Mouse (Mus musculus) CH12.LX (cell line): ENCODE measurements around the gene Rbfox1. TPM values are rescaled to one million over a fixed set of nuclear protein-coding genes. Genes with fewer than 3 reads are reported as not detected.

Experiments
- DNase-seq: peaks from one replicate; pipeline ENCODE4 v3.0.0-alpha.2; 2013; ENCODE audit errors: extremely low read depth
- H3K27ac ChIP-seq: 2 replicates; pipeline ENCODE4 v1.5.1; 2012; ENCODE audit warnings: low read depth, mild to moderate bottlenecking, control low read depth, moderate library complexity; ENCODE audit not compliant: insufficient read depth
- H3K27me3 ChIP-seq: replicated peaks from 2 replicates; pipeline ENCODE3; 2012; ENCODE audit warnings: inconsistent platforms
- H3K36me3 ChIP-seq, 2 experiments: replicated peaks in 1 of 2; 2 replicates each; pipeline versions ENCODE3 to v1.6.1; 2012; ENCODE audit warnings: inconsistent platforms in 1 of 2, low read length in 1 of 2, mild to moderate bottlenecking in 1 of 2, mixed read lengths in 1 of 2, moderate library complexity in 1 of 2; ENCODE audit not compliant: control insufficient read depth in 1 of 2, insufficient read depth in 1 of 2
- H3K4me1 ChIP-seq, 2 experiments: 2 replicates each; pipeline ENCODE4 v1.6.1; 2012; ENCODE audit warnings: inconsistent platforms in 1 of 2, moderate library complexity in 1 of 2; ENCODE audit not compliant: insufficient read depth in 2 of 2, control insufficient read depth in 1 of 2
- H3K4me2 ChIP-seq: 2 replicates; pipeline ENCODE4 v1.6.1; 2012; ENCODE audit warnings: low read depth, mild to moderate bottlenecking, control low read depth; ENCODE audit not compliant: poor library complexity, insufficient read depth, severe bottlenecking
- H3K4me3 ChIP-seq, 3 experiments: fragments of 150-350 bp in 1 of 3; sonication (generic) in 1 of 3; replicated peaks in 1 of 3; 2 replicates each; pipeline versions ENCODE3 to v1.5.1; 2011 to 2012; ENCODE audit warnings: low read depth in 2 of 3, low read length in 2 of 3, mild to moderate bottlenecking in 2 of 3, moderate library complexity in 2 of 3, control low read depth in 1 of 3, improper control_type of control experiment in 1 of 3, inconsistent platforms in 1 of 3, mixed read lengths in 1 of 3; ENCODE audit not compliant: poor library complexity in 1 of 3
- H3K79me2 ChIP-seq: replicated peaks from 2 replicates; pipeline ENCODE4 v1.6.1; 2012; ENCODE audit warnings: mild to moderate bottlenecking, moderate library complexity; ENCODE audit not compliant: control insufficient read depth, poor library complexity, insufficient read depth, severe bottlenecking; ENCODE audit errors: extremely low read depth
- H3K9ac ChIP-seq: 2 replicates; pipeline ENCODE4 v1.6.1; 2012; ENCODE audit warnings: low read depth, mild to moderate bottlenecking, control low read depth, moderate library complexity; ENCODE audit not compliant: insufficient read depth
- H3K9me3 ChIP-seq: replicated peaks from 2 replicates; pipeline ENCODE3; 2012; ENCODE audit warnings: low read length, inconsistent platforms, mixed read lengths
- CTCF ChIP-seq, 2 experiments: IDR thresholded peaks in 1 of 2; conservative IDR thresholded peaks in 1 of 2; 2 replicates each; pipeline ENCODE4 v1.5.1; 2011 to 2012; ENCODE audit warnings: low read depth in 2 of 2, low read length in 2 of 2, improper control_type of control experiment in 1 of 2, inconsistent platforms in 1 of 2, mild to moderate bottlenecking in 1 of 2, moderate library complexity in 1 of 2
- GABPA ChIP-seq: IDR thresholded peaks from 2 replicates; pipeline ENCODE4 v1.6.1; 2012; ENCODE audit warnings: low read depth, low read length, improper control_type of control experiment, inconsistent platforms; ENCODE audit not compliant: insufficient replicate concordance
- HCFC1 ChIP-seq: IDR thresholded peaks from 2 replicates; pipeline ENCODE4 v1.6.1; 2012; ENCODE audit warnings: low read depth, mild to moderate bottlenecking, inconsistent platforms, low read length, improper control_type of control experiment
- IRF4 ChIP-seq: IDR thresholded peaks from 2 replicates; pipeline ENCODE4 v1.6.1; 2014; ENCODE audit warnings: low read depth, mild to moderate bottlenecking, inconsistent platforms, low read length, improper control_type of control experiment
- JUN ChIP-seq: IDR thresholded peaks from 2 replicates; pipeline ENCODE4 v1.6.1; 2011; ENCODE audit warnings: low read depth, mild to moderate bottlenecking, low read length, improper control_type of control experiment, moderate library complexity; ENCODE audit not compliant: insufficient read depth
- KAT2A ChIP-seq: IDR thresholded peaks from 2 replicates; pipeline ENCODE4 v1.6.1; 2012; ENCODE audit warnings: low read length, improper control_type of control experiment, inconsistent platforms; ENCODE audit not compliant: insufficient replicate concordance
- MAZ ChIP-seq: IDR thresholded peaks from 2 replicates; pipeline ENCODE4 v1.6.1; 2012; ENCODE audit warnings: low read depth, mild to moderate bottlenecking, inconsistent platforms, low read length, improper control_type of control experiment, moderate library complexity
- MYC ChIP-seq: IDR thresholded peaks from 2 replicates; pipeline ENCODE4 v1.6.1; 2011; ENCODE audit warnings: low read depth, mild to moderate bottlenecking, improper control_type of control experiment, low read length
- NELFE ChIP-seq: IDR thresholded peaks from 2 replicates; pipeline ENCODE4 v1.6.1; 2011; ENCODE audit warnings: low read depth, low read length, improper control_type of control experiment
- NRF1 ChIP-seq: IDR thresholded peaks from 2 replicates; pipeline ENCODE4 v1.6.1; 2014; ENCODE audit warnings: low read depth, mild to moderate bottlenecking, inconsistent platforms, low read length, improper control_type of control experiment, moderate library complexity
- PAX5 ChIP-seq: IDR thresholded peaks from 2 replicates; pipeline ENCODE4 v1.6.1; 2012; ENCODE audit warnings: low read length, inconsistent platforms, mixed read lengths
- RCOR1 ChIP-seq: conservative IDR thresholded peaks from 2 replicates; pipeline ENCODE4 v1.6.1; 2012; ENCODE audit warnings: low read depth, mild to moderate bottlenecking, inconsistent platforms, low read length, improper control_type of control experiment
- TCF12 ChIP-seq: IDR thresholded peaks from 2 replicates; pipeline ENCODE4 v1.6.1; 2014; ENCODE audit warnings: low read depth, mild to moderate bottlenecking, inconsistent platforms, low read length, improper control_type of control experiment
- UBTF ChIP-seq: IDR thresholded peaks from 2 replicates; pipeline ENCODE4 v1.6.1; 2012; ENCODE audit warnings: low read depth, mild to moderate bottlenecking, inconsistent platforms, low read length, improper control_type of control experiment, moderate library complexity
- USF1 ChIP-seq: IDR thresholded peaks from 2 replicates; pipeline ENCODE4 v1.6.1; 2014; ENCODE audit warnings: low read depth, mild to moderate bottlenecking, inconsistent platforms, low read length, improper control_type of control experiment
- USF2 ChIP-seq: conservative IDR thresholded peaks from 2 replicates; pipeline ENCODE4 v1.6.1; 2011; ENCODE audit warnings: low read depth, low read length, improper control_type of control experiment
- ZC3H11A ChIP-seq: IDR thresholded peaks from 2 replicates; pipeline ENCODE4 v1.6.1; 2012; ENCODE audit warnings: low read depth, mild to moderate bottlenecking, inconsistent platforms, low read length, improper control_type of control experiment
- ZMIZ1 ChIP-seq: IDR thresholded peaks from 2 replicates; pipeline ENCODE4 v1.6.1; 2012; ENCODE audit warnings: low read depth, mild to moderate bottlenecking, inconsistent platforms, low read length, improper control_type of control experiment
- dilution Hi-C: fragments of 300-500 bp; cut with MboI; formaldehyde crosslinking; loops from 2 replicates; pipeline ENCODE4 v1.14.3; 2020; ENCODE audit warnings: low sequenced_read_pairs; ENCODE audit not compliant: extremely low pct_unique_long_range_greater_than_20kb, extremely low pct_ligation_motif_present
- in situ Hi-C: fragments of 300-500 bp; cut with MboI; formaldehyde crosslinking; loops from 3 replicates; pipeline ENCODE4 v1.14.3; 2019; ENCODE audit warnings: low sequenced_read_pairs, low pct_ligation_motif_present, low pct_unique_long_range_greater_than_20kb, mixed read lengths
- polyA plus RNA-seq: library from polyadenylated mRNA; unstranded; fragments of >175 nt; gene quantifications from 2 replicates; pipeline ENCODE4 v1.2.1, GENCODE M21; 2012; ENCODE audit warnings: low read depth; ENCODE audit not compliant: insufficient read length
- total RNA-seq, 2 experiments: library from RNA; depleted of rRNA; stranded (reverse); fragments of 300-350 nt in 1 of 2; fragments of >200 nt in 1 of 2; gene quantifications; 2 replicates each; pipeline ENCODE4 v1.2.3; 2012 to 2014

Gene Rbfox1
- total and polyA plus RNA-seq, 3 experiments: not detected

DNA sequence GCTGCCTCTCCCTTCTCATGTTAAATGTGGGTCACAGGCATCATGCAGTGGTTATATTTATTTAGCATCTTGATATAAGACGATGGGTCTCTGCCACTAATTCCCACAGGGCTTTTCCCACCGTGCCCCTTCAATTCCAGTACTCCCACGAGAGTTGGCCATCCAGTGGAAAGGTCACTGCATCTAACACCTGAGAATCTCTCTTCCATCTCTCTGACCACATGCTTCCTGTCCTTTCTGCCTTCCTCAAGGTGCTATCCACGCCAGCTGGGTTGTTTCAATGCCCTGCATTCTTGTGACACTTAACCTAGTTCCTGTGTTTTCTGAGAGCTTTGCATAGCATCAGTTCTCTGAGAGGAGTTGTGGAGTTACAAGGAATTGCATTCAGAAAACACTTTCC, 1112.0 kb downstream of the Rbfox1 start:
- in situ Hi-C loops: no loop called here
- Histone ChIP-seq H3K27ac (no peak overlapping the region), H3K9ac (no peak overlapping the region), H3K27me3 (no peaks in the 10 kb centered on the region), H3K36me3 (no peaks in the 10 kb centered on the region), H3K4me1 (no peaks in the 10 kb centered on the region), H3K9me3 (peaks cover 71% of the 10 kb centered on the region), H3K4me2 (no peak overlapping the region), H3K79me2 (no peaks in the 10 kb centered on the region), H3K4me3 (no peak overlapping the region)
- TF ChIP-seq MYC: no peak
- TF ChIP-seq USF1: no peak
- no peak for TF ChIP-seq NRF1
- TF ChIP-seq IRF4: no peak
- no peak for TF ChIP-seq KAT2A
- dilution Hi-C loops: no loop called here
- no peak for DNase-seq

DNA sequence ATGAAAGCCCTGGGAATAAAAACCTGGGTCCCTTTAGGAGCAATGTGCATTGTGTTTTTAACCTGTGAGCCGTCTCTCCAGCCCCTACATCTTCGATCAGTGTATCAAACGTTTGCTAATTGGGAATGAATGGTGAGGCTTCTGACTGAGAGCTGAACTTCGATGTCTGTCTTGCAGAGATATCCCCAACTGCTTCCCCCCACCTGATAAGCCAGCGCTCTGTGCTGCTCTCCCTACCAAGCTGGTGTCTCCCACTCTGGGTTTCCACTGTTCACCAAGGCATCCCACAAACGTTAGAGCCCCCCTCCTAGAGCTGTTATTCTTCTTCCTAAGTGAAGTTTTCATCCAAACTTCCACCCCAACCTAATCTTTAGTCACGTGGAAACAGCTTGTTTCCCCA, 1112.7 kb downstream of the Rbfox1 start:
- in situ Hi-C loops: no loop called here
- TF ChIP-seq MAZ (no peak), CTCF (conservative IDR thresholded peaks at IDR 0.05 in 1 of 2, IDR thresholded peaks at IDR 0.05 in 1 of 2; ENCODE audit: low read depth in 2 of 2, low read length in 2 of 2) (no peak), UBTF (no peak), JUN (no peak), USF1 (no peak), ZC3H11A (no peak), USF2 (no peak), ZMIZ1 (no peak), RCOR1 (no peak), PAX5 (no peak), GABPA (no peak), HCFC1 (no peak), TCF12 (no peak), NELFE (no peak)
- Histone ChIP-seq H3K36me3 (no peaks in the 10 kb centered on the region), H3K9me3 (peaks cover 72% of the 10 kb centered on the region), H3K4me1 (no peaks in the 10 kb centered on the region), H3K4me2 (no peak overlapping the region), H3K27me3 (no peaks in the 10 kb centered on the region), H3K9ac (no peak overlapping the region), H3K79me2 (no peaks in the 10 kb centered on the region), H3K27ac (no peak overlapping the region), H3K4me3 (no peak overlapping the region)
- dilution Hi-C loops: no loop called here
- DNase-seq: no peak
